Comparison of ENCODE assay signal across 34 mouse cellular contexts in genomic region chr8:42396886-42397285, GRCm38 (mm10).
"Had no signal": no experiment of that assay in that cellular context is flagged by ENCODE, and none has a peak within 500 bp of the region (broad histone marks: within the 10 kb centered on the region; RNA-seq: fewer than 3 reads in every experiment).

No protein-coding gene starts in this region.

- H3K4me3 ChIP-seq: heart, embryonic 10.5 days; heart, embryonic 12.5 days; heart, embryonic 13.5 days; heart, embryonic 15.5 days; hindbrain, embryonic 10.5 days; hindbrain, embryonic 12.5 days; hindbrain, embryonic 13.5 days; hindbrain, embryonic 15.5 days; intestine, embryonic 15.5 days; kidney, embryonic 15.5 days; layer of hippocampus, adult 2 months; left cerebral cortex, adult 2 months had no signal

- ATAC-seq: hindbrain, embryonic 16.5 days; hindbrain, postnatal 0 days; inflammation-experienced regulatory T-cells, adult 6 months; intestine, embryonic 15.5 days; intestine, postnatal 0 days had no signal

- H3K4me2 ChIP-seq: heart, embryonic 11.5 days; heart, embryonic 12.5 days; heart, embryonic 13.5 days; heart, embryonic 15.5 days; hindbrain, embryonic 12.5 days; hindbrain, embryonic 13.5 days; hindbrain, embryonic 14.5 days; hindbrain, embryonic 15.5 days; intestine, embryonic 15.5 days; kidney, embryonic 15.5 days had no signal

- H3K27ac ChIP-seq: heart, embryonic 10.5 days; heart, embryonic 13.5 days; heart, embryonic 15.5 days; hindbrain, embryonic 10.5 days; hindbrain, embryonic 12.5 days; hindbrain, embryonic 13.5 days; hindbrain, embryonic 14.5 days; hindbrain, embryonic 15.5 days; hindbrain, postnatal 0 days; intestine, embryonic 15.5 days; kidney, embryonic 15.5 days; kidney, postnatal 0 days; layer of hippocampus, adult 2 months; left cerebral cortex, adult 2 months had no signal

- H3K36me3 ChIP-seq: heart, embryonic 10.5 days; heart, embryonic 12.5 days; heart, embryonic 13.5 days; heart, embryonic 15.5 days; hindbrain, embryonic 10.5 days; hindbrain, embryonic 12.5 days; hindbrain, embryonic 13.5 days; hindbrain, embryonic 15.5 days; intestine, embryonic 15.5 days; kidney, embryonic 15.5 days had no signal

- H3K27me3 ChIP-seq: heart, embryonic 12.5 days; heart, embryonic 13.5 days; heart, embryonic 15.5 days; hindbrain, embryonic 12.5 days; hindbrain, embryonic 13.5 days; hindbrain, embryonic 15.5 days; intestine, embryonic 15.5 days; kidney, embryonic 15.5 days had no signal

- DNase-seq: heart, postnatal 10 days; heart, postnatal 14 days; heart, postnatal 4 days; kidney, adult 11 months; kidney, adult 18-20 months; kidney, adult 2 months; kidney, adult 8-10 months; kidney, adult 9 months; kidney, postnatal 10 days; kidney, postnatal 14 days; kidney, postnatal 25 days; kidney, postnatal 36 days; kidney, postnatal 4 days; layer of hippocampus, adult 9-11 months; layer of hippocampus, postnatal 36 days had no signal

- H3K9ac ChIP-seq: heart, embryonic 12.5 days; heart, embryonic 13.5 days; heart, embryonic 15.5 days; hindbrain, embryonic 12.5 days; hindbrain, embryonic 13.5 days; hindbrain, embryonic 14.5 days; hindbrain, embryonic 15.5 days; intestine, embryonic 15.5 days; kidney, embryonic 15.5 days had no signal

- H3K9me3 ChIP-seq: heart, embryonic 10.5 days; heart, embryonic 12.5 days; heart, embryonic 13.5 days; heart, embryonic 15.5 days; hindbrain, embryonic 10.5 days; hindbrain, embryonic 12.5 days; hindbrain, embryonic 13.5 days; hindbrain, embryonic 15.5 days; intestine, embryonic 15.5 days; kidney, embryonic 15.5 days had no signal

- H3K4me1 ChIP-seq: heart, embryonic 10.5 days; heart, embryonic 12.5 days; heart, embryonic 13.5 days; heart, embryonic 15.5 days; hindbrain, embryonic 10.5 days; hindbrain, embryonic 12.5 days; hindbrain, embryonic 13.5 days; hindbrain, embryonic 15.5 days; intestine, embryonic 15.5 days; kidney, embryonic 15.5 days had no signal
